Mouse (Mus musculus): ENCODE results near the gene Rnf144a. TPM values are rescaled to one million over a fixed set of nuclear protein-coding genes. Genes with fewer than 3 reads are reported as not detected.

Gene Rnf144a
- polyA plus RNA-seq, 2 experiments from 2014 or later, result 3.2 to 5.1 TPM

DNA sequence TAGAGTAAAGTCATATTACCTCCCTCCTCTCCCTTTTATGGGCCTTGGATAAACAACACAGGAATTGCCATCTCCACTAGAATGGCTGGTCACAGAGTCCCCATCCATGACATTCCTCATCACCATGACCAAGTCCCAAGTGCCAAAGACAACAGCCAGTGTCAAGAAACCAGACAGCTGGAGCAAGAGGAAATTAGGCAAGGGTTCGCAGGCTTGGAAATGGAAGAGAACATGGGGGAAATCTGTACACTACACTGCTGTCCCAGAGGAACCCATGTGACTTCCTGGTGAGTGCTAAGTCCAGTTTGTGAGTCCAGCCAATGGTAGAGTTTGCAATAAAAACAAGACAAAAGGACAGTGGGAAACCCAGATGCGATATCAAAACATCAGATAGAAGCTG, 47.7 kb downstream of the Rnf144a start:
- no peak for ATAC-seq

DNA sequence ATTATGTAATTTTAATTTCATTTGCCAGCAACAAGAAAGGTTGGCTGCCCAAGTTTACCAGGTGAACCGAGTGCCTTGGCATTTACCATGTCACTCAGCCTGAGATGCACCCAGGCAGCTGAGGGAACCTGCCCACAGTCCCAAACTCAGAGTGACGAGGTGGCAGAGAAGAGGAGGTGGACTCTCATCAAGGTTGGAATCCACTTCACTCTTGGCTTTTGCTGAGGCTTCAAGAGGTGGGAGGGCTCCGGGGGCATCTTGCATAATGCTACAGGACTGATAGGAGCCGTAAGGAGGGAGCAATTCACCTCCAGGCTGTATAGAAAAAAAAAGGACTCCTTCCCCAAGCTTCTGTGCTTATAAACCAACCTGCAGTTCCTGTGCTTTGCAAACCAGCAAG, 48.7 kb downstream of the Rnf144a start:
- ATAC-seq, result no peak

DNA sequence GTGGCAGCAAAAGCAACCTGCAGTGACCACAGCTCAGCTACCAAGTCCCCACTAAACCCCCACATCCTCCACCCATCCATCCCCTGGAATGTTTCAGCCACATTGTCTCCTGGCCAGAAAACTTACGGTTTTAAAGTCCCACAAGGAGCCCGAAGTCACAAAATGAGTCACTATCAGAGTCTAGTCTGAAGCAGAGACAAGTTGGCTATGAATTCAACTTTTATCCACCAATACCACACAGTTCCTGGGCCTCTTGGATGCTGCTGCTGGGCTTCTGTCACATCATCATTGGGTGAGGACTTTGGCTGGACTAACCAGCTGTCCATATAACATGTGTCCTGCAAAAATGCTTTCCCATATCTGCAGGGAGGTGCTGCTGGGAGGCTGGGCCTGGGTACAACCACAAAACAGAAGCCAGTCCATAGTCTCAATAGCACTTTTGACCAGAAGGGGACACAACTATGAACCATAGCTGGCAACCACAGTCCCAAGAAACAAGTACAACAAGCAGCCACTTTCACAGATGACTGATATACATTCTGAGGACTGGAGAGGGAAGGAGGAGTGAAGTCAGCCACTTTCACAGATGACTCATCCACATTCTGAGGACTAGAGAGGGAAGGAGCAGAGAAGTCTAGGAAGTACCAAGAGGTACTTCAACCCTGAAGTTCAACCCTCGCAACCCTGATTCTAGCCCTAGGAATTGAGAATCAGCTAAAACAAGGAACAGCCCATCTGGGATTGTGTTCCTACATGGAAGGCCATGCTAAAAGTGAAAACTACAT, 49.3 kb downstream of the Rnf144a start:
- ATAC-seq, result no peak

DNA sequence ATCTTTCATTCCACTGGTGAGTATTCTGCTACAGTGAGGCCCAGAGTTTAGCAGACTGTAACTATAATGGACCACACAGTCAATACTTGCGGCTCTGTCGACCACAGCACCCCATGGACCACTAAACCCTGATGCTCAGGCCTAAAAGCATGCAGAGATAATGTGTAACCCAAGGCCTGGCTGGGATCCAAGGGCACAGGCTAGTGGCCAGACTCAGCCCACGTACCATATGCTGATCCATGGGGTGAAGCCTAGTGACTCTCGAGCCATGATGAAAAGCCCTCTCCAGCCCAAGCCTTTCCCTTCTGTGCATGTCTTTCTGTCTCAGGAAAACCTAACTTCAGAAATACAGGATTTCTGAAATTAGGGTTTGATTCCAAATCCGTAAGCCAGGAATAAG, 50.2 kb downstream of the Rnf144a start:
- no peak for ATAC-seq

DNA sequence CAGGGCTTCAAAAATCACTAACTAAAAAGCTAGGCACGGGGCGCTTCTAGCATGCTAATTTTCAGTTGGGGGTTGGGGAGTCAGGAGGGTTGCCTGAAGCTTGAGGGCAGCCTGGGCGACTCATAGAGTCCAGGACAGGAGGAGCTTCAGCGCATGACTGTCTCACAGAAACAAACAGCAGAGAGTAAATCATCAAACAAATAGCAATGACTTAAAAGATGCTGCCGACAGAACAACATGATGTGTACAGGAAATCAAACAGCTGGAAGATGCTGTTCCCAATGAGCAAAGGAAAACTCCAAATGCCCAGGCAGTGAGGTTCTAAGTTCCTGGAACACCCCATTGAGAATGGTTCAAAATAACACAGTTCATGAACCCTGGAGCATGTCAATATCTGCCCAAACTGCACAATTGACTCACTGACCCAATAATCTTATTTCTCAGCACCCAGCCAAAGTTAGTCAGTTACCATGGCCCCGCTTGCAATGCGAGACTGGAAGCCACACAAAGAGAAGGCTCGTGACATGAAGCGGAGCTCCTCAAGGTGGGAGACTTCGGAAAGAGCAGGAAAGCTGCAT, 54.0 kb downstream of the Rnf144a start:
- no peak for ATAC-seq

DNA sequence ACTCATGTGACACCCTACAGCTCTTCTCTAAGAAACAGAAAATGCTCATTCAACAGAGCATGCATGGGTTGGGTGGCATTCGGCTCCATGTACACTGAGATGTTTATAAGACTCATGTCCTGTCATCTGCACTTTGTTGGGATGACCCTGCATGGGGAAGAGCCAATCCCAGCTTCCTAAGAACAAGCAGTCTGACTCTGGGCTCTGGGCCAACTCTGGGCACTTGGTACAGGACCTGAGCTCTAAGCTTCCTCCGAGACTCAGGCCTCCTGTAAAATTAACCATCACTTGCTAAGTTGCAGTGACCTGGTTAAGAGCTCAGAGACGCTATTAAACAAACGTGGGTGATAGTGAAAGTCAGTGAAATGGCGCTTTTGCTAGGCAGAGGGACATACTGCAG, 55.2 kb downstream of the Rnf144a start:
- no peak for ATAC-seq

DNA sequence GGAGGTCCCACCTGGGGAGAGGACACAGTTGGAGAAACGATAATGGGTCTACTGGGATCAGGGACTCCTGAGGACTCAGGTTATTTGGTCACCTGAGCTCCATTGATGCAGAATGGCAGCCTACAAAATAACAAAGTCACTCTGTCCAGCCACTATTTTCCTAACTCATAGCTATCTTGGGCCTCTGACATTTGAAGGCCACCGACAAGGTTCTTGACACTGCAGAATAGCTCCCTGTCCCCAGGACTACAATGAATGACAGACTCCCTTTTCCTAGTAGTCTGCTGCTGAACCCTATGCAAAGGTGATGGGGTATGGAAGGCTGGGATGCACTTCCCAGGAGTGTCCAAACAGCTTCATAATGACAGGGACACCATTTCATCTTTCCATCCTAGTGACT, 55.8 kb downstream of the Rnf144a start:
- no peak for ATAC-seq

DNA sequence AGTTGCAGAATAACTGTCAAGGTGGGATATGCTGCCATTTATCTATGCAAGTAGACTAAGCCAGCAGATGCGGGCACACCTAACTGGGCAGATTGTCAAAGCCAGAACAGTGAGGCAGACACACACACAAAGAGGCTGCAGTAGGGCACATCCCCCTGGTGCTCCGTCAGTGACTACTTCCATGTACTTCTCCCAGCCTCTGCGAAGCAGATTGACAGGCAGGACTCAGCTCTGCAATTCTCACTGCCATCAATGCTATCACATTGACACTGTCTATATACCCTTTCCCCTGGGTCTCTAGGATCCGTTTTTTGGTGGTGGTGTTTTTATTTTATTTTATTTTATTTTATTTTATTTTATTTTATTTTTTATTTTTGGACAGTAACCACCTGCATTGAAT, 57.8 kb downstream of the Rnf144a start:
- ATAC-seq, result no peak

DNA sequence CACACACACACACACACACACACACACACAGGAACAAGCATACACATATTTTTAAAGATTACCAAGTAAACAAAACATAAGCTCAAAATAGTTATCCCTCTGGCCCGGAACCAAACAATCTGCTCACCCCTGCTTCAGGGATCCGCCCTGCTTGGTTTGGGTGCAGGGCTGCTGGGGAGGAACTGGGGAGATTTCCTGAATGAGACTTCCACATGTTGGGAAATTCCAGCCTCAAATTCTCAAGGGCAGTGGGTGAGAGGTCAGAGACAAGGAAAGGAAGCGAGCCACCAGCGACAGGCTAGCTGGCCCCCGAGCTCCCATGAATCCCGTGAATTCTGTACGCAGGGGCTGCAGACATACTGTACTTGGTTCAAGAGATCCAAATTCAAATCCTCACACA, 58.9 kb downstream of the Rnf144a start:
- ATAC-seq, result no peak

DNA sequence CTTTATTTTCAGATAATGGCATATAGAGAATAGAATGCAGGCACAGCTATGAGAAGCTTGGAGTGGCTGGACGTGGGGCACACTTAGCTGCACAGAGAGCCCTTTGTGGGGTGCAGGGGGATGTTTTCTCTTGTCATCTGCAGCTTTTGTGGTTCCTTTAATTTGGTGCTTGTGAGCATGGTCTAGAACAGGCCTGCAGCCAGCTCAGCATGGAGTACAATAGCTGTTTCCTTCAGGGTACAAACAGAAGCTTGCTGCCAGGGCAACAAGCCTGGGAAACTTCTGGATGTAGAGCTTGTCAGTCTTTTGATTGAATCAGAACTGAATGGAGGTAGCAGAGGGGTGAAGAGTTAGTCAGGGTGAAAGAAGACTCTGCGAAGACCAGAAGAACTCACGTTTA, 63.7 kb downstream of the Rnf144a start:
- no peak for ATAC-seq

DNA sequence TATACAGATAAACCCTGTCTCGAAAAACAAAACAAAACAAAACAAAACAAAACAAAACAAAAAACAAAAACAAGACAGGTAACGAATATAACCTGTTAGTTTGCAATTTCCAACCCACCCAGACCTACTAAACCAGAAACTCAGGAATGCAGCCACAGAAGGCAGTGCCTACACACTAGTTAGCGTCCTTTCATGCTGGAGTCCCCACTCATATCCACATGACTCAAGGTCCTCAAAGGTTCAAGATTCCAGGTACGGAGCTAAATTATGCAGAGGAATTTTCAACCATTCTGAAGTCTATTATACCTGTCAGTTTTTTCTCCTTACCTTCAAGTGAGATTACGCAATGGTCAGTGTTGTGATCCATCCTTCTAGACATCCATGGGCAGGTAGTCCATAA, 70.6 kb downstream of the Rnf144a start:
- no peak for ATAC-seq

DNA sequence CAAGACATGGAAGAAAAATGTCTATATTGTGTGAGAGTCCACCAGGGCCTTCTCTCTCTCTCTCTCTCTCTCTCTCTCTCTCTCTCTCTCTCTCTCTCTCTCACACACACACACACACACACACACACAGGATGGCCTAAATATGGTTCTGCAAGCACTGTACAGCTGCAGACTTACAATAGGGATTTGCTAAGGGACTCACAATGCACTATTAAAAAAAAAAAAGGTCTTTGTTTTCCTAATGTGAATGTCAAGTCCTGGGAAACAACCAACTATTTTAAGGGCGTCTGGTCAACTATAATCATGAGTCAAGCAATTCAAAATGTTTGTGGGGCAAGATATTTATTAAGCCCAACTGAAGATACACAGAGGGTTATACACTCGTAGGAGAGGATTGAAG, 71.9 kb downstream of the Rnf144a start:
- ATAC-seq, result no peak

DNA sequence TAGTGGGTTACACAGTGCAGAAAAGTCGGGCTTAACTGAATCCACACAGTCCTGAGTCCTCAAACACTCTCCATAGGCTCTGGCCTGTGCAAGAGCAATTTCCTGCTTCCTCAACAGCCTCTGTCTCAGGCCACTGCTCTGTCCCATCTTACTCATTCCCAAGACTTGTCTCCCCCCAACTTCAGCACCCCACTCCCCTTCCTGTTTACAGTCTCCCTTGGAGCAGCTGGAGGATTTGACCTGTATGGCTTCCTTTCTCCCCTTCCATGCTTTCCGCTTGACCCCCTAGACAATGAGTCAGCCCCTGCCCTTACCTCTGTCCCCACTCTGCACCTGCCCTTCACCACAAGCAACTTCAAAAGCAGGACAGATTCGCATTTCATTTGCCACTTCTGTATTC, 72.4 kb downstream of the Rnf144a start:
- no peak for ATAC-seq

DNA sequence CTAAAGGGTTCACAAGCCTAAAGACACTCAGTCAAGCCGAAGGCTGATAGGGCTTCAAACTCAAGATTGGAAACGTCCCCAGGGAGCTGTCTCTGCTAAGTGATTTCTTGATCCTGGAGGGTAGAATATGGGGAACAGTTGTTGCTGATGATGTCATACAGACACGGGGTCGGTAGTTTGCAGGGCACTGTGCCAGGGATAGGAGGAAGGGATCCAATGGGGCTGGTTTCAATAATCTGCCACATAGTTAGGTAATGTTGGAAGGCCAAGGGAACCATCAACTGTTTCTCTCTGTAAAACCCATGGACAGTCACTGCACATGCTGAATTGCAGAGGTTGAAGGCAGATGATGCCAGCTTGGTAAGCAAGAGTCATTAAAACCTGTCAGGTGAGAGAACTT, 73.0 kb downstream of the Rnf144a start:
- no peak for ATAC-seq

DNA sequence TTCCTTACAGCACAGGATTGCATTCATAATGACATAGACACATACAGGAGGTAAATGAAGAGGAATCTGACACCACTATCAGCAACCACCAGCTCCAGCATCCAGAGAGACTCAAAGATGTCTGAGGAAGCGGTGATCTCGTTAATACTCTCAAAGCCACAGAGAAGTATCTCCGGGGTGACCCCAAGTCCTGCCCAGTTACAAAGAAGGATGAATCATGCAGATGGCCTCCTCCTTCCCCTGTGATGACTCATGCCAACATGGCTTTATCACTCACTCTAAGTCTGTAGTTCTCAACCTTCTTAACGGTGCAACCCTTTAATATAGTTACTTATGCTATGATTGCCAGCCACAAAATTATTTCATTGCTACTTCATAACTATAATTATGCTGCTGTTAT, 74.4 kb downstream of the Rnf144a start:
- no peak for ATAC-seq

DNA sequence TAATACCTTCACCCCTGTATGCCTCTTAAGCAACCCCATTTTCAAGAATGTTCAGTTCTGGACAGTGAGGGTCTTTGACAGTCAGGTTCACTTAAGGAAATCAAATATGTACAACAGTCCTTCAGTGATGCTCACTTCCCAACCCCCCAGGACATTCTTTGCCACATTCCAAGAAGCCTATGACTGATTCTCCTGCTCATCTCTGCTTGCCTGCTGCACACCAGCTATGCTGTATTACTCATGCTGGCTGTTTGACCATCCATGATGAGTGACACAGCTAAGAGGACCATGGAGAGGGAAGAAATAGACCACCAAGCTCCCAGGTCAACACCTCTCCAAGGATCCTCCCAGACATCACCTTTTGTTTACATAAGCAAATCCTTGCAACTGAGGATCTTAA, 75.2 kb downstream of the Rnf144a start:
- no peak for ATAC-seq

DNA sequence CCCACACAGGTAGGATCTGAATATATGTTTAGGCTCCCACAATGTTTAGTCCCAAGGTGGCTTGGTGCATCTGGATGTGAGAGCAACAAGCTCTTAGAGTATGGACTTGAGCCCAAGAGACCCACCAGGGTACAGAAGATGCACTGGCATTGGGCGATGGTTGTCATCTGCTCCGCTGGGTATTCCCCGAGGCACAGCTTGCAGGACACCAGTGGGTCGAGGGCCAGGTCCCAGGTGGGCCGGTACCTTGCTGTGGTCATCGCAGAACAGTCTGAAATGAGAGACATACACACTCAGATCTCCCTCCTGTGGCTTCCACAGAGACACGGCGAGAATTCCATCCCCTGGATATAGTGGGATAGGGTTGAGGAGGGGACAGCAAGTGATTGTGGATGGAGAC, 75.9 kb downstream of the Rnf144a start:
- no peak for ATAC-seq

DNA sequence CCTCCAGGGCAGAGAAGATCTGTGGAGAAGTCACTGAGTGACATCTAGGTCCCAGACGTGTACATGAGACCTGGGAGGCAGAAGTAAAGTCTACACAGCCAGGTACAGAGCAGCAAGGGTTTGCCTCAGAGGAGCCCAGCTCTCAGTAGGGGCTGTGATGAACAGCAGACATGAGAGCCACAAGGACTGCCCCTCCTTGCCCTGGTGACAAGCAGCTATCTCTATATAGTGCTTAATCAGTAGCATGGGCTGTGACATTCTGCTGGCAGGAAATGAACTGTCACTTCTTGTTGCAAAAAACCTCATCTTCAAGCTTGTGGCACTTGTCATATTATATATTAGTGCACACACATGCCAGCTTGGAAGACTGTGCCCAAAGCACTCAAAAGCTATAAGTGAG, 81.4 kb downstream of the Rnf144a start:
- ATAC-seq, result no peak

DNA sequence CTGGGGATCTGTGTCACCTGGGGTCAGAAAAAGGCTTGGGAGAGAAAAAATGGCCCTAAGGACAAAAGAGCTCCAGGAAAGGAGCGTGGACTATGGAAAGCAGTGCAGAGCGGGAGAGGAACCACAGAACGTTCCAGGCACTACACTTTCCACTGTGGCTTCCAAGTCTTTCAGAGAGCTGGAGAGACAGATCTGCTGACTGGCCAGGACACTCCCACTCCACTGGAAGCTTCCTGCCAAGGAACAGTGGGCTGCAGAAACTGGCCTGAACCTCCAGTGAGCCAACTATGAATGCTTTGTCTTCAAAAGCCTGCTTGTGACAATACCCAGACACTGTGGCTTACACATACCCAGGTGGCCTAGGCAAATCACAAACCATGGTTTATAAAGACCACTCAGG, 84.0 kb downstream of the Rnf144a start:
- ATAC-seq, result no peak

DNA sequence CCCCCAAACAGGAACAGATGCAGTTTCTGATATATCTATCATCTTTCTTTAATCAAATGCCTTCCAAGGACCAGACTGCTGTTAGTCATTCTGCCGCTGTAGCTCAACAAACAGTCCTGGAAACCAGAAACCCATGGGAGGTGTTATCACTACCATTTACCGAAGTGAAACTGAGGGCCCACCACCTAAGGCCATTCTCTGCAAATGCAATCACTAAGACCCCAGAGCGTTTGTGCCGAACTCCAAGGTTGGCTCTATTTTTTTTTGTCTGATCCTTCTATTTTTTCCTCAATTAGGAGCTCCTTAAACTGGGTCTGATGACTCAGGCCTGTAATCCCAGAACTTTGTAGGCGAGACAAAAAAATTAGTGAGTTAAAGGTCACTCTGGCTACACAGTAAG, 85.3 kb downstream of the Rnf144a start:
- ATAC-seq, result no peak

DNA sequence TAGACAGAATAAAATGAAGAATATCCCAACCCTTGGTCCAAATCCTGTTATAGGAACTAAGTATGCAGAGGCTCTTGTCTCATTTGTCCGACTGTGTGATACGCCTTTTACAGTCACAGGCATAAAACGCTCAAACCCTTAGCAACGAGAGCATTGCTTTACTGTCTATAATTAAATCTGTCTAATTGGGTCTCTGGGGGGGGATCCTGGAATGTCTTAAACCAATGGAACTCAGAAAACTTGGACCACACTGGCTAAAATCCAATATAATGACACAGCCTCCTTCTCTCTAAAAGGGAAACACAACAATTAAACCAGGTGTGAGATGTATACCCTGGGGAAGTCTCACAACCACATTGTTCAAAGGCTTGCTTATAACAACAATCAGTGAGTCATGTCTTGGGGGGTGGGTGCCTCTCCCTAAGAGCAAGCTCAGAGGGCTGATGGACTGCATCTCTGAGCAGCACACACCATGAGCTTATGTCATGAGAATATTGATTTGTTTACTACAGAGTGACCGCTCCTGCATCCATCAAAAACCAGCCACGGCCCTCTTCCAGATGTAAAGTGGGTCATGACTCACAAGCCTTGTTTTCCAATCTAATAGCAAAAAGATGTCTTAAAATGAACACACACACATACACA, 85.9 kb downstream of the Rnf144a start:
- no peak for ATAC-seq

DNA sequence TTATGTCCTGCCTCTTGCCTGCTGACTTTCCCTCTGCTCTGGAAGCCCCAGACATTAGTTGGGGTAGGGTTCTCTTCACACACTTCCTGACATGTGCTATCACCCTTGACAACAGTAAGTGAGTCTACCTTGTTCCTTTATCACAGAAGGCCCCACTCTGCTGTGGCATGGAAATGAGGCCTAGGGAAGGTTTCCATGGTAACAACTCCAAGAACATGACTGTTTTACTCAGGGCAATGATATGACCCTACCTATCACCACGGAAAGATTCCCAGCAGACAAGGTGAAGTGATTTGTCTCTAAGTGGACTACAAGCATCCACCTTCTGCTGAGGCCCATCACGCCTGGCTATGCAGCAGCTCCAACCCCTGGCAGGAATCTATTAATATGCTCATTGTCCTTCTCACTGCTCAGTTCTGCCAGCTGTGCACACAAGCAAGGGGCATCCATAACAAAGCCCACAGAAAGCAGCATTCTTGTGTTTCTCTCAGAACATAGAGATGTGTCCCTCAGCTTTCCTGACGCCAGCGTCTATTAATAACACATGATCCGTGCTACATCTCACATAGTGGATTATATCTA, 91.2 kb downstream of the Rnf144a start:
- no peak for ATAC-seq

DNA sequence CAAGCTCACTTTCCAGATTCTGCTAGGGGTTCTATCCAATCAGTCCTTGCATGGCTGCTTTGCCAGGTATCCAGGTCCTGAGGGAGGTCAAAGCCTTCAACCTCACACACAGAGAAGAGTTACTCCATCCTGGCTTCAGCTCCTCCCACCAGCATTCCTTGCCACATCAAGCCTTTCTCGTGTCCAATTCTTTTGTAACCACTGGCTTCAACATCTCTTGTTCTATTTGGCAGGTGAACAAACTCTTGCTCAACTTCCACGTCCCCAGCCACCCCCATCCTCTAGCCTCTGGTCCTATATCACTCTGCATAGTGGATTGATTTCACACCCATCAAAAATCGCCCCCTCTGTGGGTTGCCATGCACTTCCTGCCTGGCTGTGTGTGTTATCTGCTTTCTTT, 98.8 kb downstream of the Rnf144a start:
- ATAC-seq, result no peak

DNA sequence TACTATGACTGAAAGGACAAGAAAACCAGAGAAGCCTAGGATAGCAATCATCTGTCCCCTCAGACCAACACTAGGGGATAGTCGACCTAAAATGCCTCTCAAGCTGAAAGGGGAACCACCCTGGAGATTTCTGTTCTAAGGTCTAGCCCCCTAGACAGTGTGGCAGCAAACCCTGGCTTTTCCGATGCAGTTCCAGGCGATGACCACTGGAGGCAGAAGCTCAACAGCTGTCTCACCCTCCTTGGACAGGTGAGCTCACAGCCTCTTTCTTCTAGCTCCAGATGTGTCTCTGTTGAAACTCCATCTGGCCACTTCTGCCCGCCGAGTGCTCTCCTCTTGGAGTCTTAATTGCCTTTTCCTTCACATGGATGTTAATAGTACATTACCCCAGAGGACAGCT, 100.1 kb downstream of the Rnf144a start:
- peak; percentile 69 for ATAC-seq

All from activated CD4-positive, CD25-positive, alpha-beta regulatory T cell, adult 4 months (primary cell).